9 mouse cellular contexts compared by ENCODE assay signal in genomic region chr15:77214410-77215107, GRCm38 (mm10).
DNase-seq lines count a peak whose midpoint lies in the region; ATAC-seq lines count a peak whose summit lies in the region.
"Had no signal": no experiment of that assay in that cellular context is flagged by ENCODE, and none has a peak within 500 bp of the region (broad histone marks: within the 10 kb centered on the region; RNA-seq: fewer than 3 reads in every experiment).

No protein-coding gene starts in this region.

- 31% methylated on average over 8 of the region's 8 CpGs for WGBS in forebrain, embryonic 11.5 days
- 37% methylated on average over 8 of the region's 8 CpGs for WGBS in forebrain, embryonic 16.5 days
- WGBS in midbrain, embryonic 11.5 days, result 35% methylated on average over 8 of the region's 8 CpGs
- 36% methylated on average over 8 of the region's 8 CpGs for WGBS in midbrain, embryonic 15.5 days
- 44% methylated on average over 8 of the region's 8 CpGs for whole genome bisulfite sequencing in stomach, embryonic 16.5 days

- DNase-seq in forebrain, embryonic 11.5 days (ENCODE audit: low spot score), result peak; percentile 66
- DNase-seq in midbrain, embryonic 11.5 days (ENCODE audit: low spot score, missing footprints), result peak; percentile 88
- DNase-seq in heart, postnatal 10 days, result peak; percentile 71
- no peak for DNase-seq in adrenal gland, postnatal 4 days (ENCODE audit: low spot score in 2 of 2)
- DNase-seq in layer of hippocampus, postnatal 10 days (ENCODE audit: low spot score in 2 of 2), result no peak
- DNase-seq: liver, embryonic 13.5 days had no signal

- H3K27me3 ChIP-seq in forebrain, embryonic 11.5 days (ENCODE audit: control insufficient read depth, insufficient read depth, low read length), result no peaks in the 10 kb centered on the region
- no peaks in the 10 kb centered on the region for H3K27me3 ChIP-seq in forebrain, embryonic 16.5 days (replicated peaks; ENCODE audit: control insufficient read depth, insufficient read depth, low read length)
- H3K27me3 ChIP-seq in midbrain, embryonic 11.5 days (ENCODE audit: control insufficient read depth, insufficient read depth, low read length), result no peaks in the 10 kb centered on the region
- no peaks in the 10 kb centered on the region for H3K27me3 ChIP-seq in midbrain, embryonic 15.5 days (replicated peaks)
- H3K27me3 ChIP-seq in stomach, embryonic 16.5 days (ENCODE audit: control insufficient read depth, insufficient read depth, low read length), result no peaks in the 10 kb centered on the region
- H3K27me3 ChIP-seq: liver, embryonic 13.5 days had no signal

- no peaks in the 10 kb centered on the region for H3K9me3 ChIP-seq in forebrain, embryonic 11.5 days (ENCODE audit: control insufficient read depth, low read length)
- no peaks in the 10 kb centered on the region for H3K9me3 ChIP-seq in forebrain, embryonic 16.5 days (ENCODE audit: control insufficient read depth, low read length)
- no peaks in the 10 kb centered on the region for H3K9me3 ChIP-seq in midbrain, embryonic 11.5 days (ENCODE audit: control insufficient read depth, low read length)
- H3K9me3 ChIP-seq in midbrain, embryonic 15.5 days, result no peaks in the 10 kb centered on the region
- no peaks in the 10 kb centered on the region for H3K9me3 ChIP-seq in stomach, embryonic 16.5 days (replicated peaks; ENCODE audit: control insufficient read depth, low read length)
- H3K9me3 ChIP-seq: liver, embryonic 13.5 days had no signal

- H3K36me3 ChIP-seq in forebrain, embryonic 11.5 days (ENCODE audit: control insufficient read depth, insufficient read depth, low read length), result no peaks in the 10 kb centered on the region
- H3K36me3 ChIP-seq in forebrain, embryonic 16.5 days (ENCODE audit: control insufficient read depth, insufficient read depth), result no peaks in the 10 kb centered on the region
- no peaks in the 10 kb centered on the region for H3K36me3 ChIP-seq in midbrain, embryonic 11.5 days (ENCODE audit: control insufficient read depth, insufficient read depth, low read length)
- H3K36me3 ChIP-seq in midbrain, embryonic 15.5 days (replicated peaks), result no peaks in the 10 kb centered on the region
- H3K36me3 ChIP-seq in stomach, embryonic 16.5 days (ENCODE audit: control insufficient read depth, insufficient read depth, low read length), result no peaks in the 10 kb centered on the region
- H3K36me3 ChIP-seq: liver, embryonic 13.5 days had no signal

- no peak overlapping the region for H3K4me3 ChIP-seq in forebrain, embryonic 11.5 days (ENCODE audit: low read depth, low read length)
- no peak overlapping the region for H3K4me3 ChIP-seq in forebrain, embryonic 16.5 days (replicated peaks; ENCODE audit: low read length)
- no peak overlapping the region for H3K4me3 ChIP-seq in midbrain, embryonic 11.5 days (ENCODE audit: low read depth, low read length)
- no peak overlapping the region for H3K4me3 ChIP-seq in midbrain, embryonic 15.5 days
- no peak overlapping the region for H3K4me3 ChIP-seq in stomach, embryonic 16.5 days (replicated peaks; ENCODE audit: low read length)
- H3K4me3 ChIP-seq: liver, embryonic 13.5 days had no signal

- H3K27ac ChIP-seq in forebrain, embryonic 11.5 days (ENCODE audit: low read depth, low read length), result no peak overlapping the region
- no peak overlapping the region for H3K27ac ChIP-seq in forebrain, embryonic 16.5 days (ENCODE audit: low read length)
- no peak overlapping the region for H3K27ac ChIP-seq in midbrain, embryonic 11.5 days (ENCODE audit: low read depth, low read length)
- H3K27ac ChIP-seq in midbrain, embryonic 15.5 days, result no peak overlapping the region
- peak overlapping the region; percentile 79 for H3K27ac ChIP-seq in stomach, embryonic 16.5 days (ENCODE audit: low read length)
- H3K27ac ChIP-seq: liver, embryonic 13.5 days had no signal

- no peak overlapping the region for H3K9ac ChIP-seq in forebrain, embryonic 11.5 days (ENCODE audit: low read length)
- no peak overlapping the region for H3K9ac ChIP-seq in forebrain, embryonic 16.5 days (replicated peaks; ENCODE audit: low read depth, low read length)
- no peak overlapping the region for H3K9ac ChIP-seq in midbrain, embryonic 11.5 days (ENCODE audit: low read length)
- no peak overlapping the region for H3K9ac ChIP-seq in midbrain, embryonic 15.5 days
- no peak overlapping the region for H3K9ac ChIP-seq in stomach, embryonic 16.5 days (ENCODE audit: low read length)
- H3K9ac ChIP-seq: liver, embryonic 13.5 days had no signal

- H3K4me2 ChIP-seq in forebrain, embryonic 11.5 days (ENCODE audit: low read depth, low read length, severe bottlenecking), result 0 out of 2 replicates have a peak overlapping the region, but pooled peaks have one; percentile 1
- no peak overlapping the region for H3K4me2 ChIP-seq in forebrain, embryonic 16.5 days (ENCODE audit: low read length)
- H3K4me2 ChIP-seq in midbrain, embryonic 11.5 days, result no peak overlapping the region
- H3K4me2 ChIP-seq in midbrain, embryonic 15.5 days, result no peak overlapping the region
- H3K4me2 ChIP-seq in stomach, embryonic 16.5 days (ENCODE audit: low read depth, low read length), result no peak overlapping the region
- H3K4me2 ChIP-seq: liver, embryonic 13.5 days had no signal

- ATAC-seq in forebrain, embryonic 11.5 days (replicated peaks; ENCODE audit: low FRiP score), result peak; percentile 76
- no peak for ATAC-seq in forebrain, embryonic 16.5 days
- no peak for ATAC-seq in midbrain, embryonic 11.5 days (ENCODE audit: low FRiP score)
- no peak for ATAC-seq in midbrain, embryonic 15.5 days (replicated peaks)
- peak; percentile 61 for ATAC-seq in stomach, embryonic 16.5 days (ENCODE audit: insufficient read depth, low FRiP score)

- H3K4me1 ChIP-seq in forebrain, embryonic 11.5 days (replicated peaks; ENCODE audit: control insufficient read depth, insufficient read depth, low read length), result peaks cover 12% of the 10 kb centered on the region; the same call in 1 of the 2 replicates
- H3K4me1 ChIP-seq in forebrain, embryonic 16.5 days (replicated peaks; ENCODE audit: control insufficient read depth, insufficient read depth, low read length), result 0 out of 2 replicates have a peak, but pooled peaks cover 3% of the 10 kb centered on the region
- peaks cover 25% of the 10 kb centered on the region for H3K4me1 ChIP-seq in midbrain, embryonic 11.5 days (ENCODE audit: control insufficient read depth, insufficient read depth, low read length)
- peaks cover 23% of the 10 kb centered on the region for H3K4me1 ChIP-seq in midbrain, embryonic 15.5 days
- peaks cover 44% of the 10 kb centered on the region for H3K4me1 ChIP-seq in stomach, embryonic 16.5 days (ENCODE audit: control insufficient read depth, insufficient read depth, low read length)

- intact Hi-C loops in heart, postnatal 10 days (cut with DNase I), result loop anchor here (5.0 kb wide), 2 partner anchors 127 to 242 kb away; no protein-coding TSS in a partner anchor

Comparison
In these comparisons a context has a peak if more than half of its experiments do, and no peak if none do; other contexts are left out.
1. ATAC-seq: peak in forebrain, embryonic 11.5 days (single experiment) and stomach, embryonic 16.5 days (single experiment); none in forebrain, embryonic 16.5 days (single experiment), midbrain, embryonic 11.5 days (single experiment) and midbrain, embryonic 15.5 days (single experiment).
2. DNase-seq: peak in forebrain, embryonic 11.5 days (single experiment), midbrain, embryonic 11.5 days (single experiment) and heart, postnatal 10 days (2 of 2); none in adrenal gland, postnatal 4 days (0 of 2) and layer of hippocampus, postnatal 10 days (0 of 2).